8 mouse cellular contexts compared by ENCODE assay signal in genomic region chr4:83302887-83303827, GRCm38 (mm10). TPM values are rescaled to one million over a fixed set of nuclear protein-coding genes. Genes with fewer than 3 reads are reported as not detected.
DNase-seq lines count a peak whose midpoint lies in the region; ATAC-seq lines count a peak whose summit lies in the region.

No protein-coding gene starts in this region.

- no peaks in the 10 kb centered on the region for H3K9me3 ChIP-seq in erythroblast, embryonic 14.5 days (ENCODE audit: control insufficient read depth, low read length)
- H3K9me3 ChIP-seq in heart, embryonic 16.5 days (replicated peaks; ENCODE audit: control insufficient read depth, low read length), result no peaks in the 10 kb centered on the region
- no peaks in the 10 kb centered on the region for H3K9me3 ChIP-seq in liver, embryonic 13.5 days (replicated peaks)

- no peak overlapping the region for H3K27ac ChIP-seq in heart, embryonic 16.5 days (ENCODE audit: low read length)
- H3K27ac ChIP-seq in liver, embryonic 13.5 days, result no peak overlapping the region

- DNase-seq in ES-CJ7 (ENCODE audit: low read depth, low spot score), result peak; percentile 91
- peak; percentile 67 for DNase-seq in brain, embryonic 18.5 days (ENCODE audit: low read depth, low spot score)
- DNase-seq in kidney, postnatal 10 days, result peak; percentile 85
- DNase-seq in liver, embryonic 13.5 days, result peak; percentile 36
- DNase-seq in neural tube, embryonic 10.5 days (ENCODE audit: extremely low spot score, low spot score), result peak; percentile 36
- peak; percentile 94 for DNase-seq in telencephalon, adult 2 months (ENCODE audit: low read depth, low spot score)

- 27% methylated on average over 13 of the region's 13 CpGs for WGBS in heart, embryonic 16.5 days
- 27% methylated on average over 13 of the region's 13 CpGs for WGBS in liver, embryonic 13.5 days (ENCODE audit: insufficient replicate concordance)

- H3K9ac ChIP-seq in heart, embryonic 16.5 days (ENCODE audit: low read length), result 0 out of 2 replicates have a peak overlapping the region, but pooled peaks have one; percentile 18
- H3K9ac ChIP-seq in liver, embryonic 13.5 days, result no peak overlapping the region

- no peaks in the 10 kb centered on the region for H3K4me1 ChIP-seq in erythroblast, embryonic 14.5 days (ENCODE audit: control insufficient read depth)
- H3K4me1 ChIP-seq in heart, embryonic 16.5 days (ENCODE audit: control insufficient read depth, insufficient read depth, low read length), result peaks cover 8% of the 10 kb centered on the region
- 0 out of 2 replicates have a peak, but pooled peaks cover 2% of the 10 kb centered on the region for H3K4me1 ChIP-seq in liver, embryonic 13.5 days (replicated peaks)

- peak overlapping the region; percentile 48 for H3K4me2 ChIP-seq in heart, embryonic 16.5 days (ENCODE audit: low read depth, low read length)
- peak overlapping the region; percentile 40 for H3K4me2 ChIP-seq in liver, embryonic 13.5 days

- H3K4me3 ChIP-seq in erythroblast, embryonic 14.5 days (replicated peaks), result peak overlapping the region; percentile 11
- peak overlapping the region; percentile 18 for H3K4me3 ChIP-seq in heart, embryonic 16.5 days (ENCODE audit: low read length)
- H3K4me3 ChIP-seq in liver, embryonic 13.5 days (replicated peaks), result peak overlapping the region; percentile 9; the same call in 1 of the 2 replicates

- ATAC-seq in heart, embryonic 16.5 days (replicated peaks; ENCODE audit: extremely low read depth, insufficient read depth, low FRiP score), result peak; percentile 68
- 0 out of 2 replicates have a peak, but pooled peaks have one; percentile 48 for ATAC-seq in liver, embryonic 13.5 days (ENCODE audit: low read depth)

- H3K27me3 ChIP-seq in erythroblast, embryonic 14.5 days (ENCODE audit: control insufficient read depth), result no peaks in the 10 kb centered on the region
- H3K27me3 ChIP-seq in heart, embryonic 16.5 days (ENCODE audit: control insufficient read depth, insufficient read depth, low read length), result no peaks in the 10 kb centered on the region
- no peaks in the 10 kb centered on the region for H3K27me3 ChIP-seq in liver, embryonic 13.5 days

- H3K36me3 ChIP-seq in erythroblast, embryonic 14.5 days (ENCODE audit: control insufficient read depth), result no peaks in the 10 kb centered on the region
- H3K36me3 ChIP-seq in heart, embryonic 16.5 days (ENCODE audit: control insufficient read depth, insufficient read depth), result no peaks in the 10 kb centered on the region
- no peaks in the 10 kb centered on the region for H3K36me3 ChIP-seq in liver, embryonic 13.5 days

RNA-seq across cellular contexts. Expression of gene Ttc39b, which starts 20.9 kb away (rescaled TPM):
- under 0.01 TPM in 1 of 2 replicates, not detected in the other for polyA plus RNA-seq in erythroblast, embryonic 14.5 days (2012)
- 1.5 and 2.2 TPM in 2 replicates for polyA plus RNA-seq in heart, embryonic 16.5 days (2015; fragmentation: Nextera tagmentation; extraction: Ambion mirVana)
- polyA plus RNA-seq in liver, embryonic 13.5 days (2015; fragmentation: Nextera tagmentation; extraction: Ambion mirVana), result 2.8 and 3.4 TPM in 2 replicates

Comparison
In these comparisons a context has a peak if more than half of its experiments do, and no peak if none do; other contexts are left out.
1. DNase-seq: peak in every context shown above with its lines; median percentile 94 in telencephalon, adult 2 months; 91 in ES-CJ7; 85 in kidney, postnatal 10 days; 67 in brain, embryonic 18.5 days; 36 in liver, embryonic 13.5 days; 36 in neural tube, embryonic 10.5 days.